Mouse (Mus musculus): ENCODE results near the gene Ankrd23.

DNA sequence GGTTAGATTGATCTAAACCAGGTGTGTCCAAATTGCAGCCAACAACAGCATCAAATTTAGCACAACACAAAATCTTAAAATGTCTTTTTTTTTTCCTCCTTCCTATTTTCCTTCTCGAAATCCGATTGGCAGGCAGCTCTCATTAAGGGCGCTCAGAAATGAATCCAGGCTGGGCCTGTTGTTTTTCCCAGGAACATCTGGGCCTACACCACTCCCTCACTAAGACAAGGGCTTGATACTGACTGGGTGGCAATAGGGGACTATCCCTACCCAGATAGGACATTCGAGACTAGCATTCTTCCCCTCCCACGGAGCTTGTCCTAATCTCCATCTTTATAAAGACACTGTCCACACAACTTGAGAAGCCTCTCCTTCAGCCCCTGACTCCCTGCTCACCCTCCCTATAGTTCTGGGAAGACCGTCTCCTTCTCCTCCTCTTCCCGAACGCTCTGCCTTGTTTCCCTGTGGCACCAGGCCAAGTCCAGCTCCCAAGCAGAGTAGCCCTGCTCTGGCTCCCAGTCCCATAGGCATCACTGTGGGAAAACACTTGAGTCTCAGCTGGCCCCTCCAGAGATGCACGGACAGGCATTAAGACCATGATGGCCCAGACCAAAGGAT, 11.4 kb upstream of the Ankrd23 start:
- TF ChIP-seq EP300 (IDR thresholded peaks at IDR 0.05; ENCODE audit: low read depth): no peak
- TF ChIP-seq CTCF (IDR thresholded peaks at IDR 0.05; ENCODE audit: low read depth): no peak

All from liver, postnatal 0 days (tissue).